Mouse (Mus musculus): ENCODE results near the gene Olfr215.
A peak's percentile ranks its signal among the peaks of the same experiment; 100 is the strongest.
"Not testable (repeated sequence)": the region's sequence is repeated elsewhere in the genome, so short reads cannot be mapped to it uniquely, and the experiment has no call there.

Gene Olfr215

GRCm38 (mm10) chr6:116584095-116584494 lies at the start of gene Olfr215:
Gene Olfr215, minus strand, starts transcription at chr6:116584195.
- no peak for DNase-seq

- DNase-seq: peak; percentile 75
Observed at GRCm38 (mm10) chr6:116632129-116632528, 48.1 kb upstream of the Olfr215 start.

- DNase-seq: no peak
Observed at GRCm38 (mm10) chr6:116629766-116630165, 45.8 kb upstream of the Olfr215 start.

- DNase-seq: peak; percentile 67
Observed at GRCm38 (mm10) chr6:116628539-116629171, 44.7 kb upstream of the Olfr215 start, which contains the start of gene Zfp422. Gene Zfp422, minus strand, starts transcription at chr6:116628999.

GRCm38 (mm10) chr6:116628095-116628494 lies 44.1 kb upstream of the Olfr215 start:
- DNase-seq: no peak

GRCm38 (mm10) chr6:116626417-116626816 lies 42.4 kb upstream of the Olfr215 start:
- not testable (repeated sequence) for DNase-seq

GRCm38 (mm10) chr6:116621318-116622023 lies 37.5 kb upstream of the Olfr215 start:
- no peak for DNase-seq

- no peak for DNase-seq
Observed at GRCm38 (mm10) chr6:116618073-116618472, 34.1 kb upstream of the Olfr215 start.

- no peak for DNase-seq
Observed at GRCm38 (mm10) chr6:116615719-116616118, 31.7 kb upstream of the Olfr215 start.

GRCm38 (mm10) chr6:116607230-116607629 lies 23.2 kb upstream of the Olfr215 start:
- DNase-seq: no peak

- not testable (repeated sequence) for DNase-seq
Observed at GRCm38 (mm10) chr6:116600969-116601368, 17.0 kb upstream of the Olfr215 start.

GRCm38 (mm10) chr6:116569834-116570233 lies 14.2 kb downstream of the Olfr215 start:
- no peak for DNase-seq

GRCm38 (mm10) chr6:116554952-116555351 lies 29.0 kb downstream of the Olfr215 start:
- DNase-seq: no peak

GRCm38 (mm10) chr6:116553935-116554334 lies 30.1 kb downstream of the Olfr215 start, which contains the start of gene Olfr214:
Gene Olfr214, plus strand, starts transcription at chr6:116554235.
- no peak for DNase-seq

- DNase-seq: not testable (repeated sequence)
Observed at GRCm38 (mm10) chr6:116550841-116551240, 33.2 kb downstream of the Olfr215 start, which contains the start of gene Gm5580. Gene Gm5580, plus strand, starts transcription at chr6:116551141.

- no peak for DNase-seq
Observed at GRCm38 (mm10) chr6:116542500-116542899, 41.5 kb downstream of the Olfr215 start.

GRCm38 (mm10) chr6:116538156-116538555 lies 45.8 kb downstream of the Olfr215 start, which contains the start of gene Olfr213:
Gene Olfr213, plus strand, starts transcription at chr6:116538456.
- no peak for DNase-seq

Data from liver (tissue).